Mouse (Mus musculus) C2C12 (cell line): ENCODE data around the gene Taok2.

ENCODE experiments used
- CTCF ChIP-seq: IDR thresholded peaks from one replicate; pipeline ENCODE4 v1.5.1; 2011; ENCODE audit not compliant: control insufficient read depth, insufficient read depth, insufficient read length
- MYOD1 ChIP-seq: IDR thresholded peaks from one replicate; pipeline ENCODE4 v1.6.1; 2011; ENCODE audit warnings: low read depth; ENCODE audit not compliant: control insufficient read depth, insufficient read length
- USF1 ChIP-seq: IDR thresholded peaks from one replicate; pipeline ENCODE4 v1.6.1; 2011; ENCODE audit warnings: low read depth, mild to moderate bottlenecking, control low read depth, moderate library complexity

GRCm38 (mm10) chr7:126898102-126898990, 13.8 kb upstream of the Taok2 start:
- TF ChIP-seq CTCF: no peak
- no peak for TF ChIP-seq MYOD1
- TF ChIP-seq USF1: no peak
